Mouse (Mus musculus): ENCODE measurements at regions not wholly inside any gene's neighbourhood (a gene's known extent, or its start where the extent isn't known, plus 50 kb on each side); places are given as distances from the start of the nearest gene placed in this dataset.

DNA sequence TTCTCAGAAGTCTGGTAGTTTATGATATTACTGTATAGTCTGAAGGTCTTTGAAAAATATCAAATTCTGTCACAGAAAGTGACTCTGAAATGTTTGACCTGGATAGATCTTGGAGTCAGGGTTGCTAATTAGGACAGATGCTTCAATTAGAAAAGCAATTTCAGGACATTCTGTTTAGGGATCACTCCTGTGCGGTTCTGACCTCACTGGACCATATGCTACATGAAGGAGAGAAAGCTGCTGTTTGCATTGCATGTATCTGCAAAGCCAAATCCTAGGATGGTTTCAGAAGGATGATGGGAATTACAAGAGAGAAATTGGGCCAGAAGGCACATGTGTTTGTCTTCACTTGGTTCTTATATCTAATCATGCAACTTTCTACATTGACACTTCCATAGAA is 312.2 kb upstream of the Sphkap start:
- DNase-seq, result no peak

DNA sequence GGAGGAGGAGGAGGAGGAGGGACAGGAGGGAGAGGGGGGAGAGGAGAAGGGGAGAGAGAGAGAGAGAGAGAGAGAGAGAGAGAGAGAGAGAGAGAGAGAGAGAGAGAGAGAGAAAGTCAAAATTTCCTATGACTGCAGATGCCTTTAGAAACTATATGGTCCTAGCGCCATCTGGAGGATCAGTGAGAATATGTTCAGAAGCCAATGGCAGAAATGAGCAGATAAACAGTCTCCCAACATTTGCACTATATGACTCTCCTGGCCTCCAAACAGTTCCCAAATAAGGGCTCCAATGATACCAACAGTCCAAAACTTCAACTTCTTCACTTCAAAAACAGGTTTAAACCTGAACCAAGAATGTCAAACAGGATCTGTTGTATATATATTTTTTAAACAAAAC is 309.1 kb upstream of the Sphkap start:
- DNase-seq, result peak; percentile 37

DNA sequence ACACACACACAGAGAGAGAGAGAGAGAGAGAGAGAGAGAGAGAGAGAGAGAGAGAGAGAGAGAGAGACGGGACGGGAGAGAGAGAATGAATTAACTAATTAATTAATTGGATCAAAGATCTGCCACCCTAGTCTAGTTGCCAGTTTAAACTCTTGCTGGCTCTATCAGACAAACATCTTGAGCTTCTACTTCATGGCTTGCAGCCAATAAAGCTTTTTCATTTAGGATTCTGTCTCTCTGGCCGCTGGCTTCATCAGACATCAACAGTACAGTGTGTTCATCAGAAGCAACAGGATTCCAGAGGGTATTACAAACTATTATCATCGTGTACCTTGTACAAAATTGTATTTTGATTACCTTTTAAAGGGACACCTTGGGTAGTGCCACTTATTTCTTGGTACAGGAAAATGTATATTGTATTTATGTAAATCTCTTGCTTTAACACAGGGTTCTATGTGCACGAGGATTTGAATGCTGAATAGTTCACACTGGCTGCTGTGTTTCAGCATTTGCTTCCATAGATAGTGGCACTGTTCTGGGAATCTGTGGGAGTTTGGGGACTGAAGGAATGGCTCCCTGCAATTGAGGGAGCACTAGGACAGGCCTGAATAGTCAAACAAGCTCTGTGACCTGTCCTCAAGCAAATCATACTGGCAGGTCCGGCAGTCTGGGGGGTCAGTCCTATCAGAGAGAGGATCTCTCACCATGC is 293.9 kb upstream of the Sphkap start:
- no peak for DNase-seq

DNA sequence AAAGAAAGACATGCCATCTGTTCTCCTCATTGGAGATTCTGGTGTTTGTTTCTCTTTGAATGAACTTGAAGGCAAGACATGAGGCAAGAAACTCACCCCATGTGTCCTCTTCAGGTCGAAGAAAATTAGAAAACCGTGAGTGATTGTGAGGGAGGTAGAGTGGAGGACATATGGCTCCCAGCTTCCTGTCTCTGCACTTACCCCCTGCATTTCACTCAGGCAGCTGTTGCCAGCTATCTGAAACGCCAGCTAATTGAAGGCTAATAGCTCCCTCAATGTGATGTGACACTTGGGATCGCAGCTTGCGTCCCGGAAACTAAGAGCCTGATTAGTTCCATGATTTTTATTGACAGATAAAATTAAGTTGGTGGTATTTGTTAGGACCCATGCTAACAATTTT is 289.4 kb upstream of the Sphkap start:
- DNase-seq, result no peak

DNA sequence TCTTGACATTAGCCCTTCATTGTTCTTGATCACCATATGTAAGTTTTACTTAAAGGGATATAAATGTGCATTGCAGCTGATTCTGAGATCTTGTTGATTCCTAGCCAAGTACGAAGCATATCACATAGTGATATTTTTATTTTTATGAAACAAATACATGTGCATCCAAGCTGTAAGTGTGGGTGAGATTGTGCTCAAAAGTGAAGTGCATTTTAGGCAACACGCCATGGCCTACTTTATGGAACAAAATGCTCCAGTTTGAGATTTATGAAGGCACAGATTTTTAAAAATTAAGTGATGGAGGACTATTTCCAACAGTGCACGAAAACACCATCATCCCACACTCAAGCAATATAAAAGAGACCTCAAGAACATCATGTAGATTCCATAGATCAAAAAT is 277.2 kb upstream of the Sphkap start:
- no peak for DNase-seq

DNA sequence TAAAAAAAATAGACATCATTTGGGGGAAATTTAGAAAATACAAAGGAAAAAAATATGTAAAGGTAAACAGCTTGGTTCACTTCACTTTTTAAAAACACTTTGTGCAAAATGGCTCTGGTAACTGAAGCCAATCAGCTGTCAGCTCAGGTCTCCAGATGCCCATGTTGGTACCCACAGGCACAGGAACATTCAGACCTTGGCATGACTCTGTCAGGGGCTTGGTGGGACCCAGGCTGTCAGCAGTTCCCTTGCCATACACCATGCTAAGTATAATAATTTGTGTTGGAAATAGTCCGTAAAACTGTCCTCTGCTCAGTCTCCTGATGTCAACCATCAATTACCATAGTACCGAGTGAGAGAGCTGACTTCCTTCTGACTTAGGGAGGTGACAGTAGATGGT is 257.3 kb upstream of the Sphkap start:
- DNase-seq, result no peak

DNA sequence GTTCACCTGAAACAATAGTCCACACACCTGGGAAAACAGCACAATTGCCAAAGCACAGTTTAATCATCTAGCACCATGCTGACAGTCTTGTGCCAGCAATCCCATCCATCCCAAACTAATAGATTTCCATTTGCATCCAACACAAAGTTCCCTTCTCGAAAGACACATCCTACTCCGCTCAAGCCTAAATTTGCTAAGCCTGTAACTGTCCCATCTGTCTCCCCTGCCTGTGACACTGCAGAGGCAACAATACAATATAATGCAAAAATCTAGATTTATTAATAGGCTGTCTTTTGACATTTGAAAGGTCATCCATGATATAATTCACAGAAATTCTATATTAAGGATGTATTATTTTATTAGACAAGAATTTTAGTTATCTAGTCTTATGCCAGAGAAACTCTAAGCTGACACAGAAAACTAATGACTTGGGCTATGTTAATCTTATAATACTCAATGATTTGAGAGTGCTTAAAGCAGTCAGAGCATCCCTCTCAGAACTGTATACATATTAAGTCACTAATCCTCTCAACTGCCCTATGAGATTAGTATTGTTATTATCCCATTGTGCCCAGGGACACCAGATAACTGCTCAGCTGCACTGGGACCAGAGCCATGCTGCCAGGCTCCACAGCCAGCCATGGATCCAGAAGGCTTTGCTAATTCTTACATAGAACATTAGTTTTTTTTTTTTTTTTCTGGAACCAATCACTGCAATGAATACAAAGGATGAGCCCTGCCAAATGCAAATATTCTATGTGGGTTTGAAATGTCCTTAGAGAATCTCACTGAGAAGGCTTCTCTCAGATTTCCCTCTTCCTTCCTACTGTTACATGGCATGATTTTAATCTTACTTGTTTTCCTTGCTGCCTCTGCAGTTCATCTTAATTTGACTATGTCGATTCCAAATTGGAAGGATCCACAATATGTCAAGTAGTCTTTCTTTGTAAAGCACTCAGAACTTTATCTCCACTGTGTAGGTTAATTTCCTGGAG is 254.1 kb upstream of the Sphkap start:
- DNase-seq, result no peak

DNA sequence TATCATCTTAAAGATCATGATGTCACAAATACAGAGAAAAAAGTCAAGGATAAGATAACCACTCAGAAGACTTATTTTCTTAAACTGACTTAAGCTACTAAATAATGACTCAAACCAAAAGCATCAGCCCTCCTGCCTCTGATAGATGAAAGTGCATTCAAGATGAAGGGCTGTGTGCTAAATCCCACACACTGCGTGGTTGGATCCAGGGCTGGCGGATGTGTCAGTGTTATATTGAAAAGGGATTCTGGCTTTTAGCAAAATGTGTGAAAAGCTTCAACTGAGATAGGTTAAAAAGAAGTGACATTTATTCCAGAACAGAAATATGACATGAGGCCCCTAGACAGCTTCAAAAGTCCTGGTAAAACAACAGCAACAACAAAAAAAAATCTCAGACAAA is 245.7 kb upstream of the Sphkap start:
- DNase-seq, result no peak

DNA sequence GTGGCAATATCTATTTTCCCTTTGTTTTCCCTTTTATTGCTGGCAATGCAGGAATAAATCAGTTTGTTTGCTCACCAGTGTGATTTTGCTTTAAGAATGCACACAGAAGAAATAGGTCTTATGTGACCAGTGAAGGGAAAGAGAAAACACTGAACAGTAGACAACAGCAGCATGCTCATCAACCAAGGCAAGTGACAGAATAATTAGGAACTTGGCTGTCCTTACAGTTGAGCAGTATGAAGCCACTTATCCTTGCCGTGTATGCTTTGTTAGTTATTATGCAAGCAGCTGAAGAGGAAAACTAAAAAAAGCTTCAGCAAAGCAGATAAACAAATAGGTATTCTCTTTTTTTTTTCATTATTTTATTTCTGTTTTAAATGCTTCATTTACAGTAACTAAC is 237.6 kb upstream of the Sphkap start:
- DNase-seq, result no peak

DNA sequence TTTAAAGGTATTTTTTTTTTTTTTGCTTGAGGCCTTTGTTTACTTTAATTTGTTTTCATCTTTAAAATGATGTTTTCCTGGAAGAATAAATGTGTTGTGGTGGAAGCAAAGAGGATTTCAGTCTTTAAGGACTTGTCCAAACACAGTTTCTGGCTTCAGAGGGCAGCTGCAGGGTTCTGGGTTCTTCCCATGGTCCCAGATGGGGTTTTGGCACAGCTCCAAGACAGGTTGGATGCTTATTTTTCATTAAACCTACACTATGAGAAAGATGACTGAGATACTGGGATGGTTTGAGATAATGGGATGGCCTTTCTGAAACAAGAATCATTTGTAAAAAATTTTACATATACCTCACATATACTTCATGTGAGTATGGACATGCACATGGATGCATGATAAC is 234.7 kb upstream of the Sphkap start:
- no peak for DNase-seq

DNA sequence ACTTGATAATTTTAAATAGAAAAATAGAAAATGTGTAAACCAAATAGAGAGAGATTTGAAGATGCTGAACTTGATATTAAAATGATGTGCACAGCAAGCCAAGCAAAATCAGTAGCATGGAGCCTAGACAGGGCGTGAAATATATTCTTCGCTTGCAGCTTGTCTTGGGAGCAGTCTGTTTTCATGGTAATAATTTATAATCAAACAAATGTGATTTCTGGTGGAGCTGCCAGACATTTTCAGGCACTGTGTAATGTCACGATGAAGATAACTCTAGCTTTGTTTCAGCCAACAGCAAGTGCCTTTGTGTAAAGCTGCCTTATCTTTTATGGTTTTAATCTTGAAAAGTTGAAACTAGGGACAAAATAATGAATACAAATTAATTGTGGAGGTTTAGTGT is 228.1 kb upstream of the Sphkap start:
- no peak for DNase-seq

DNA sequence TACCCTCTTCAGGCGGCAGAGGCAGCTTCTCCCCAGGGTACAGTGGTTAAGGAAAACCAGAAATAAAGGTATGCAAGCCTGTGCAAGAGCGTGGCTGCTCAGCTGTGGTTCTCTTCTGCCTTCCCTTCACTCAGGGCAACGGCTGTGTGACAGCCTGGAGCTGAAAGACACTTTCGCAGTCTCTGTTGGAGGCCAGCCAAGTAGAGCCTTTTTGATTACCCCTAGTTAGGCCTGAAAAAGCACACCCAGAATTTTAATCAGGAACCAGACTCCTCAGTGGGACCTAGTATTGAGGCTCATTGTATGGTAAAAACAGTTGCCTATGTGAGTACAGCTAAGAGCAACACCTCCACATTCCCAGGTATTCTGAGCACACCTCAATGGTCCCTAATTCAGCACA is 223.8 kb upstream of the Sphkap start:
- DNase-seq, result peak; percentile 1

DNA sequence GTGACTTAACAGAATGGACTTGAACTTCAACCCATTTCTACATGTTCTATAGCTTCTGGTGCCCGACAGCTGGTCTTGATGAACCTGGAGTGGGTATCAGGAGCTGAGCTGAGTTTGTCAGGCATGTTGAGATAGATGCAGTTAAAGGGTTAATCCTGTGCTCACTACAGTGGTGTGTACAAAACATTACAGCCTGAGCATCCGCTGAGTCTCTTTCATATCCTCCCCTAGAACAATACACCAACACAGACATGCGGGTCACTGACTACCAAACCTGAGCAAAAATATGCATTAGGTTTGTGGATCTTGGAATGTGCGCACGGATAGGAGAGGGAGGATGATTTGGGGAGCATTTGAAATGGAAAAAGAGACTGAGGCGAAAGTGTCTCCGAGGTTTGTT is 223.4 kb upstream of the Sphkap start:
- no peak for DNase-seq

DNA sequence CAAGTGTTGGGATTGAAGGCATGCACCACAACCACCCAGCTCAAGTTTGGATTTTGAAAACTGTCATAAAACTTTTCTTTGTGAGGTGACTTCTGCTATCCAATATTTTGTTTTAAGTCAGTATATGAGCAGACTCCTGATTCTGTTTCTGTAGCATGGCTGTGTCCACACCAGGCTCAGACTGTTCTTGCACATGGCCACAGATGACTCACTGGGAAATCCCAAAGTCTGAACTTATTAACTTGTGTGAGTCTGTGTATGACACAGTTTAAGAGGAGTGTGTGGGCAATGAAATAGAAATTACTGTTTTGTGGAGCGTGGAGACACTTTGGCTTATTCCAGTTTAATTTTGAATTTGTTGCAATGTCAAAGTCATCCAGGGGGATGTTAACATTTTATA is 179.3 kb upstream of the Sphkap start:
- no peak for DNase-seq

DNA sequence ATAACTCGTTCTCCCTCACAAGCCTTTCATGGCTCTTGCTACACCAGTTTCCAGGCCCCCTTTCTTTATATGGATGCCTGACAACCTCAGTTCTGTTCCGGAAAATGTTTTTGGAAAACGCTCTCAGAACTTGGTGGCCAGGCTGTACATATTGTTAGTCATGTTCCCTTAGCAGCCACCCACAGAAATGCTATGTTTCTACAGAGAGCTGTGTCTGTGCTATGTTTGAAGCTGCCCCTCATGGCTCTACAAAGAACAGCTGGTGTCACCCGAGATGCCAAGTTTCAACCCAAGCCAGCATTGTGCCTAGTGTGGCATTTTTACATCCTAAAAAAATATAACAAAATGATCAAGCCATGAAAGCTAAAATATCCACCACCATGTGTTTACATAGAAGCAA is 175.0 kb upstream of the Sphkap start:
- DNase-seq, result no peak

DNA sequence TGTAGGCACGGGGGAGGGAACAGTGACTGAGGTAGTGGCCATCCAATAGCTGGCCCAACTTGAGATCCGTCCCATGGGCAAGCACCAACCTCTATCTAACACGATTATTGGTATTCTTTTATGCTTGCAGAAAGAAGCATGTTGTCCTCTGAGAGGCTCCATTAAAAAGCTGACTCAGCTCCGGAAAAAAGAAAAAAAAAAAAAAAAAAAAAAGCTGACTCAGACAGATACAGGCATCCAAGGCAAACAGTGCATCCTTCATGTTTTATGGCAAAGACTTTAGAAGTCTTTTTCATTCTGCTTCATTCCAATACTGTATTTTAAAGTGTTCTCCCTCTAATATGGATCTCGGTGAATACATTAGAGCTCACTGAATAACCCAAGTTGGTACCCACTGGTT is 162.0 kb upstream of the Sphkap start:
- no peak for DNase-seq

DNA sequence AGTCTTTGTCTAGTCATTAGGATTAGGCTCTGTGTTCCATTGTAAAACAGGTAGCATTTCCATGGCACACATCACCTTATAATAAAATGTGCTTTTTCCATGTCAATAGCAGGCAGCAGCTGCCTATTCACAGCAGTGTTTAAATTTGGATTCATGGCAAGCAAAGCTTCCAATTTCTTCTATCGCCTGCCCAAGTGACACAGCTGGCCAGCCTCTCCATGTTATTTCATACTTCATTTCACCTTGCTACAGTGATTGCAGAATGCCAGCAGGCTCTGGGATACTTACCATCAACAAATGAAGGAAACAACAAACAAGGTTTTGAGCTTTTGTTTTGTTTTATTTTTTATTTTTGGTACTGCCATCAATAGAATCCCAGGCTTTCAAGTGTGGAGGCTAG is 160.7 kb upstream of the Sphkap start:
- no peak for DNase-seq

DNA sequence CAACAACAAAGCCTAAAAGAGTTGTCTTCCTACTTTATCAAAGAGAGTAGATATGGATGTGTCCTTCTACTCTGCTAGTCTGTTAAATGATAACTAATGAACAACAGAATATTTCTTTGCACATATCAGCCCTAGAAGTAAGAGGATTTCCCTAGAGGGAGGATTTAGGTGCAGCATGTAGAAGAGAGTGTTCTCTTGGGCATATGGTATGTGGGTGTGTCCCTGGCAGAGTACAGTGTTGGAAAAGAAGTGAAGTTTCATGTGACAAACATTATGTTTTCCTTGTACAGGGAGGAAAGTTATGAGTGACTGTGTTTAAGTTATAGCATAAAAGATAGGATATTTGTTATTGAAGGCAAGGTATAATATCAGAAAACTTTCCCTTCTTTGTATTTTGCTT is 143.6 kb upstream of the Sphkap start:
- DNase-seq, result no peak

DNA sequence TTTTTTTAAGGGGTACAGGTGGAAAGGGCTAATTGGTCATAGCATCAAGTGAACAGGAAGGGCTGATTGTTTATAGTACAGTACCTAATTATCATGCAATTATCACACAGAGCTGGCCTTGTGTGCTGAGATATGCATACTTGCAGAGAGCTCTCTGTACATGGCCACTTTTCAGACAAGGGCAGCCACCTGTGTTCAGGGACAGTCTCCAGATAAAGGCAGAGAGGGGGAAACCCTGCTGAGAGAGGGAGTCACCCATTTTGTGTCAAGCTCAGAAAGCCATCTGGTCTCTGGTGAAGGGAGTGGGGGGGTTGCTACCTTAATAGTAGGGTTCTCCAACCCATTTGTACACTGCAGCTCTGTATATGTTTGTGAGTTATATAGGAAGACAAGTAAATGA is 127.5 kb upstream of the Sphkap start:
- no peak for DNase-seq

DNA sequence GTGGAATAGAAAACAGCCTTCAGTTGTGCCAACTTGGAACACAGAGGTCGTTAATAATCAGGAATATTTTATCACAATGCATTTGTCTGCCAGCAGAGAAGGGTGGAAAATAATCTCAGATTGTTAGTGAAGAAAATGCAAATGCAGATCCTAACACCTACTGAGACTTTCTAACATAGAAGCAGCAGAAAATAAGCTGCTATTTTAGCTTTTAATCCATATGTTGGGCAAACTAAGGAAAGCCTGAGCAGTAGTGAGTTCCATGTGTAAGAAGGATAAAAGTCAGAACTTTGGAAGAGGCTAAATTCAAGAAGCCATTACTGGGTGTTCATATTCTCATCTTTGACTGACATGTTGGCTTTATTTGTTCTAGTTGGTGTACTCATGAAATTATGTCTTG is 119.8 kb upstream of the Sphkap start:
- DNase-seq, result no peak

DNA sequence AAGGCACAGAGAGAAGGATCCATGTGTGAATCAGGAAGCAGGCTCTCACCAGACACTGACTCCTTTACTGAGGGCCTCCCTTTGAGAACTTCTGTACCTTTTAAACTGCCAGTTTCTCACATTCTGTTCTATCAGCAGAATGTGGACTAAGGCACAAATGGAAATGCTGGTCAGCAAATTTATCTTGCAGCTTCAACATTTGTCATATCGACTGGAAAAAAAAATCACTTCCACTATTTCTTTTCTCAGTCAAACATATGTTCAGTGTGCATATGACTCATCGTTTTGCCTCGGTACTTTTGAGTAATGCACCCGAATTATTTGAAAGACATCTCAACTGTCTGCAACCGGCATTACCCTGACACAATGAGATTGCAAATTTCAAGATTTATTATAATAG is 101.4 kb upstream of the Sphkap start:
- DNase-seq, result no peak

DNA sequence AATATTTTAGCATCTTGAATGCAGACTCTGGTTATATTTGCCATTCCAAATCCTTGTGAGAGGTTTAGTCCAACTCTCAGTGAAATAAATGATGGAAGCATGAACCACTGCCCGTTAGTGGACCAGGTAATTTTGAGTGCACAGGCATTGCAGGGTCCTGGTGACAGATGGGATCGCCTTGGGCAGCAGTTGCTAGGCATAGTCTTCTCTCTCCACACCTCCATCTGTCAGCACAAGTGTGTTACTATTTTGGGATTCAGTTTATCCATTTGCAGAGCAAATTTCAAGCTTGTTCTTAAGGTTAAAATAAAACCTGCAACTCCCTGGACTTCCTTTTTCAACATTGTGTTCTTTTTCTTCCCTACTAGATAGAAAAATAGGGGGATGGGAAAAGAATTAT is 97.4 kb upstream of the Sphkap start:
- DNase-seq, result no peak

DNA sequence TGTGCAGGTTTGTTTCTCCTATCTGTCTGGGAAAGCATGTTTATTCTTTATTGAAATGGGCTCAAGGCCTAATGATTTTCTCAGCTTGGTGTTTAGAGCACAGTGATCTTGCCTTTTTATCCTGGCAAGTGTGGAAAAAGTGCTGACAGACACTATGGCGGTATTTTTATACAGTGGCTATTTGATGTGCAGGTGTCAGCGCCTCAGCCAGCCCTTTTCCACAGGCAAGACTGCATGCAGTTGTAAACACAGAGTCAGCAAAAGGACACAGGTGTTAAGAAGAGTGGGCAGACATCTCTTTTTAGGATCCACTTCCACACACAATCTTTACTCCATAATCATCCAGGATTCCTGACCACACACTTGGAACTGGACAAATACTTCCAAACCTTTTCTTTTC is 88.9 kb upstream of the Sphkap start:
- no peak for DNase-seq

DNA sequence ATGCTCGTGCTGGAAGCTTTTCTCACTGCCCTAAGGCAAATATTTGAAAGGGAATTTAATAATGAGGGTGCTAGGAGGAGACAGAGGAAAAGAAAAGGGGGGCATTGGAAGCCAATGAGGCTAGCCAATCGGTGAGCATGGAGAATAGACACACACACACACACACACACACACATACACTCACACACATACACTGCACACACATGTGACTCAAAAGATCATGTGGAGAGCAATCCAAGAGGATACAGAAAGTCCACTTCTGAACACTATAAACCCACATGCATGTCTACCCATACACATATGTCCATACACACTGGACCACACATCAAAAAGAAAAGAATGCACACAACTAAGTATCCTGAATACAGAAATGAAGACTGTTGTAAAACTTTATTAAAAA is 88.4 kb upstream of the Sphkap start:
- DNase-seq, result no peak

DNA sequence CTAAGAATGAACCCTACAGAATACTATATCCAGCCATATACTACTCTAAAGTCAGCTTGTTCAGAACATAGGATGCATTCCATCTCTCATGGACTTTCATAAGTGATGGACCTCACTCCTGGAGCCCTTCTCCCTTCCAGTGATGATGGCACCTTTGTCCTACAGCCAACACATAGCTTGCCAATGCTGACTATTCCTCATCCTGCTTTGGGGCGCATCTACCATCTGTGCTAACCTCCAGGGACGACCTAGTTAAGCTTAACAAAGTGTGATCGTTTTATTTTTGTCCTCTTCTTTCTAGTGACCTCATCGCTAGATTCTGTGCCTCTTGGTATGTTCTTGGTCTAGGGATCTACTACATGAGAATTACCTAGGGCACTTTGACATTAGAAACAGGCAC is 87.0 kb upstream of the Sphkap start:
- no peak for DNase-seq

All from lung, postnatal 14 days (tissue).